Mouse (Mus musculus): Measurements from ENCODE around the gene Scamp3. TPM values are rescaled to one million over a fixed set of nuclear protein-coding genes. Genes with fewer than 3 reads are reported as not detected.
A peak's percentile ranks its signal among the peaks of the same experiment; 100 is the strongest.

The Scamp3 gene
- total RNA-seq, 2 experiments from 2014 or later = 33.4 to 93.9 TPM

- no peak for ATAC-seq (replicated peaks; ENCODE audit: poor library complexity)
These were observed 48.1 kb downstream of the Scamp3 start for GRCm38 (mm10) chr3:89225321-89225815.

DNA sequence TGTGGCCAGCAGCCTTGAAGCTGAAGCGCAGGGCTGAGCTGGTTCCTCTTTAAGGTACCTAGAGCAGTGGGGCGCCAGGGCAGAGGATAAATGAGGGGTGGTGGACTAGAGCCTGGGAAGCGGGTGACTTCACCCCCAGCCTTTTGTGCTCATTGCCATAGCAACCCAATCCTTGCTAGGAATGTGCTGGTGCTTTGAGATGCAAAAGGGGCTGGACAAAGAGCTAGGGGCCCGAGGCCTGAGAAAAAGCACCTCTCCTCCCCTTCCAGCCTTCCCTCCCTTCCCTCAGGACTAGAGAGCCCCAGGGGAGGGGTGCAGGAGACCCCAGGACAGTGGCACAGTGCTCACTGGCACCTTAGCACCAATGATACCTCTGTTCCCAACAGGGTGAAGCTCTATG, 48.6 kb downstream of the Scamp3 start:
- ATAC-seq (replicated peaks; ENCODE audit: poor library complexity) = no peak

GRCm38 (mm10) chr3:89226361-89226760, 49.1 kb downstream of the Scamp3 start:
- ATAC-seq (replicated peaks; ENCODE audit: poor library complexity) = no peak

- no peak for ATAC-seq (replicated peaks; ENCODE audit: poor library complexity)
These were observed 49.6 kb downstream of the Scamp3 start, which contains the start of gene Mtx1 for GRCm38 (mm10) chr3:89226900-89227299. Gene Mtx1 (minus strand): TSS chr3:89227088.

DNA sequence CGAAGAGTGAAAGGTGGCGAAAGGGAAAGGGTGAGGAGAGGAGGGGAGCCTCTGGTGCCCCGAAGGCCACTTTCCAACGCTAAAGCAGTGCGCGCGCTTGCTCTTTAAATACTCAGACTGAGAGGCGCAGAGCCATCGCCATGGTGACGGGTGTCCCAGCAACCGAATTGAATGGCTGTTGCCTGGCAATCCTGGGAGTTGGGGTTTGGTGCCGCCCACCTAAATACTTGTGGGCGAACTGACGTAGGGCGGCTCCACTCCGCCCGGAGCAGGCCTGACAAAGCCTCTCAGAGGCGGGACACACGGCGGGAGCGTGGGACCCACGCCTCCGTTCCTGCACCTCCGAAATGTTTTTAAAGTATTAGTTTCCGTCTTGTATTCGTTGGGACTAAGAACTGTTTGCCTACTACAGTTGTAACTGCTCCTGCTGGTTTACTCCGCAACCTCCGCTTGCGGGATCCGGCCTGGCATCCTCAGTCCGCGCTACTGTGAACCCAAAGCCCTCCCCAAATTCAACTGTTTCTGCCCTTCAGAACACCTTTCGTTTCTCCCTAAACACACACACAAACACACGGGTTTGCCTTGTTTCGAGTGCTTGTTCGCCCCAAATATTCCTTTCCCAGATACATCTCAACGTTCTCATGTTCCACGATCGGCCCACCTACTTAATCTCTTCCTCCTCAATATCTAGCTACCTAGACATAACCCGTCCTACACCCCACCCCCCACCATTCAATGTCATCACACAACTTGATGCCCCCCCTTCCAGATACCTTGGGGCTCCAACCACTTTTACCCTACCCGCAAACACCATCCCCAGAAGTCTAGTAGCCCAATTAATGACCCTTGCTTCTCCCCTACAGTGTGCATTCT, 50.3 kb downstream of the Scamp3 start:
- peak; percentile 68 for ATAC-seq (replicated peaks; ENCODE audit: poor library complexity)

DNA sequence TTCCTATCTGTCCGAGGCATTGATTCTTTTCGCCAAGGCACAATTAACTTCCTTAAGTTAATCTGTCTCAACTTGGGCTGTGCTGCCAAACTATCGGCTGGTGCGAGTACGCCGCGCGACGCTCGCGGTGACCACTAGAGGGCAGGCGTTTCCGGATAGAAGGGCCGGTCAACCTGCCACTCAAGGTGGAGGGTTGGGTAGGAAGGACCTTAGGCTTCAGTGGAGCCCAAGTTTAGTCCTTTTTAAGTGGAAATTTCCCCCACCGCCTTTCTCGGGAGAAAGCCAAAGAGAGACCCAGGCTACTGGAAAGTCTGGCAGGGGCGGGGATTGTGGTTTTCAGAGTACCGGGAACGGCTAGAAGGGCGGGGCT, 50.9 kb downstream of the Scamp3 start:
- peak; percentile 85 for ATAC-seq (replicated peaks; ENCODE audit: poor library complexity)

DNA sequence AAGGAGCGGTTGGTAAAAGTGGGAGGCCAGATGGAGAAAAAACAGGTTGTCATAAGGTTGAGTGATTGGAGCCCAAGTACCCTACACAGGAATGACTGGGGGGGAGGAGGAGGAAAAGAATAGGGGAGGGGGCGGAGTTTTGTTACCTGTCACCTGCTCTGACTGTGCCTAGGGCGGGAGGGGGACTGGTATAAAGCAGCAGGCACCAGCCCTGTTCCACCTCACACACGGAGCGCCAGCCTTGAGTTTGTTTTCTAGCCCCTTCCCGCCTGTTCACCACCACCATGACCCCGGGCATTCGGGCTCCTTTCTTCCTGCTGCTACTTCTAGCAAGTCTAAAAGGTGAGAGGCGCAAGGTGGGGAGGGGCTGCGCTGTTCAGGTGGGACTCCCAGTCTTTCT, 51.6 kb downstream of the Scamp3 start, which contains the start of gene Muc1:
Gene Muc1 (plus strand): TSS at position 222 of the 400 bp plus-strand sequence.
- no peak for ATAC-seq (replicated peaks; ENCODE audit: poor library complexity)

DNA sequence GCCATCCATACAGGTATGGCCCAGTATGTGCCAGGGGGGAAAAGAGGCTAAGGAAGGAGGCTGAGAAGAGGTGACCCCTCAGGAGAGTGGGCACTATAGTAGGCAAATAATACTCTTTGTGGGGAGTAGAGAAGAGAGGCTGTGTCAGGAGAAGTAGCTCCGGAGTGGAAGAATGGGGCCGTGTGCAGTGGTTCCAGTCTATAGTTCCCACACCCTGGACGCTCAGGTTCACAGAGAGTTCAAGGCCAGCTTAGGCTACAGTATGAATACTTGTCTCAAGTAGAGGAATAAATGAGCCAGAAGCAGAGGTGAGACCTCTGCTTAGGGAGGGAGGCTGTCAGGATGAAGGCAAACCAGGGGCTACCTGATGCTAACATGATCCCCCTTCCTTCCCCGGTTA, 52.0 kb downstream of the Scamp3 start:
- ATAC-seq (replicated peaks; ENCODE audit: poor library complexity) = no peak

GRCm38 (mm10) chr3:89230561-89230960, 53.3 kb downstream of the Scamp3 start:
- no peak for ATAC-seq (replicated peaks; ENCODE audit: poor library complexity)

DNA sequence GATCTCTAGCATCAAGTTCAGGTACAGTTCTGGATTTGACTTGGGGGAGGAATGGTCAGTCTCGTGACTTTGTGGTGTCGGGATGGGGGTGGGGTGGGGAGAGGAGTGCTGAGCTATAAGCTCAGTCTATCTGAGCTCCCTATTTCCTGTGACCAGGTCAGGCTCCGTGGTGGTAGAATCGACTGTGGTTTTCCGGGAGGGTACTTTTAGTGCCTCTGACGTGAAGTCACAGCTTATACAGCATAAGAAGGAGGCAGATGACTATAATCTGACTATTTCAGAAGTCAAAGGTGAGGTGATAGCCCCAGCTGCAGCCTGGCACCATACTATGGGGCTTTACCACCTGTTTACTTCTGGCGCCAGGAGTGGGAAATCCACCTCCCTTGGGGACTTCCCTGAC, 54.1 kb downstream of the Scamp3 start:
- ATAC-seq (replicated peaks; ENCODE audit: poor library complexity) = no peak

DNA sequence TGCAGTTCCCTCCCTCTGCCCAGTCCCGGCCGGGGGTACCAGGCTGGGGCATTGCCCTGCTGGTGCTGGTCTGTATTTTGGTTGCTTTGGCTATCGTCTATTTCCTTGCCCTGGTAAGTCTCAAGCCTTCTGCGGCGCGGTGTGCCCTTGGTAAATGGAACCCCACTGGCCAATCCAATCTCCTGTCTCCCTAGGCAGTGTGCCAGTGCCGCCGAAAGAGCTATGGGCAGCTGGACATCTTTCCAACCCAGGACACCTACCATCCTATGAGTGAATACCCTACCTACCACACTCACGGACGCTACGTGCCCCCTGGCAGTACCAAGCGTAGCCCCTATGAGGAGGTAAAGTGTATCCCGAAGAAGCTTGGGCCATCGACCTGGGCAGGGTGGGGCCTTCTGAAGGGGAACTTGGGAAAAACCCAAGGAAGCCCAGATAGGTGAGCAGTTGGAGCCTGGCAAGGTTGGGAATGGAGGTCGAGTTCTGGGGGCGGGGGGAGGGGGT, 54.6 kb downstream of the Scamp3 start:
- no peak for ATAC-seq (replicated peaks; ENCODE audit: poor library complexity)

Other genes starting within 250 kb of the Scamp3 start
- gene Ash1l, start 226.9 kb upstream of the Scamp3 start, total RNA-seq (2015) = 29.1 and 39.3 TPM in 2 replicates
- 16.8 and 20.8 TPM in 2 replicates for gene Ash1l, start 226.9 kb upstream of the Scamp3 start, total RNA-seq (2017)
- 109 and 126 TPM in 2 replicates for gene Dap3, start 226.3 kb upstream of the Scamp3 start, total RNA-seq (2015)
- gene Dap3, start 226.3 kb upstream of the Scamp3 start, total RNA-seq (2017) = 62.3 and 87.2 TPM in 2 replicates
- 21.6 and 23.4 TPM in 2 replicates for gene Rusc1, start 84.2 kb upstream of the Scamp3 start, total RNA-seq (2015)
- 16.4 and 18.2 TPM in 2 replicates for gene Rusc1, start 84.2 kb upstream of the Scamp3 start, total RNA-seq (2017)
- not detected in 2 replicates for gene Gm43738, start 76.4 kb upstream of the Scamp3 start, total RNA-seq (2015)
- gene Gm43738, start 76.4 kb upstream of the Scamp3 start, total RNA-seq (2017) = not detected in 2 replicates
- gene Fdps, start 75.5 kb upstream of the Scamp3 start, total RNA-seq (2015) = 99.4 and 118 TPM in 2 replicates
- gene Fdps, start 75.5 kb upstream of the Scamp3 start, total RNA-seq (2017) = 238 and 251 TPM in 2 replicates
- gene Pklr, start 41.3 kb upstream of the Scamp3 start, total RNA-seq (2015) = 8.0 and 12.1 TPM in 2 replicates
- gene Pklr, start 41.3 kb upstream of the Scamp3 start, total RNA-seq (2017) = 9.6 and 16.7 TPM in 2 replicates
- 0.24 and 0.42 TPM in 2 replicates for gene Hcn3, start 17.3 kb upstream of the Scamp3 start, total RNA-seq (2015)
- gene Hcn3, start 17.3 kb upstream of the Scamp3 start, total RNA-seq (2017) = 0.27 and 0.67 TPM in 2 replicates
- 51.1 and 53.8 TPM in 2 replicates for gene Clk2, start 12.7 kb upstream of the Scamp3 start, total RNA-seq (2015)
- gene Clk2, start 12.7 kb upstream of the Scamp3 start, total RNA-seq (2017) = 69.3 and 75.9 TPM in 2 replicates
- 14.3 and 18.0 TPM in 2 replicates for gene Fam189b, start 5.7 kb downstream of the Scamp3 start, total RNA-seq (2015)
- 2.3 and 5.2 TPM in 2 replicates for gene Fam189b, start 5.7 kb downstream of the Scamp3 start, total RNA-seq (2017)
- gene Gba, start 25.5 kb downstream of the Scamp3 start, total RNA-seq (2015) = 52.8 and 60.0 TPM in 2 replicates
- 51.4 and 55.8 TPM in 2 replicates for gene Gba, start 25.5 kb downstream of the Scamp3 start, total RNA-seq (2017)
- not detected in 2 replicates for gene Thbs3, start 37.7 kb downstream of the Scamp3 start, total RNA-seq (2015)
- 0.42 TPM in 1 of 2 replicates, not detected in the other for gene Thbs3, start 37.7 kb downstream of the Scamp3 start, total RNA-seq (2017)
- 70.4 and 95.6 TPM in 2 replicates for gene Mtx1, start 49.6 kb downstream of the Scamp3 start, total RNA-seq (2015)
- 66.1 and 95.2 TPM in 2 replicates for gene Mtx1, start 49.6 kb downstream of the Scamp3 start, total RNA-seq (2017)
- 0.44 TPM in 1 of 2 replicates, not detected in the other for gene Muc1, start 51.6 kb downstream of the Scamp3 start, total RNA-seq (2015)
- gene Muc1, start 51.6 kb downstream of the Scamp3 start, total RNA-seq (2017) = not detected in 2 replicates
- 284 and 290 TPM in 2 replicates for gene Krtcap2, start 68.5 kb downstream of the Scamp3 start, total RNA-seq (2015)
- 294 and 304 TPM in 2 replicates for gene Krtcap2, start 68.5 kb downstream of the Scamp3 start, total RNA-seq (2017)
- 1.2 and 1.5 TPM in 2 replicates for gene Trim46, start 68.8 kb downstream of the Scamp3 start, total RNA-seq (2015)
- 0.12 and 0.91 TPM in 2 replicates for gene Trim46, start 68.8 kb downstream of the Scamp3 start, total RNA-seq (2017)
- gene Dpm3, start 81.9 kb downstream of the Scamp3 start, total RNA-seq (2015) = 84.4 and 101 TPM in 2 replicates
- 80.4 and 135 TPM in 2 replicates for gene Dpm3, start 81.9 kb downstream of the Scamp3 start, total RNA-seq (2017)
- gene Slc50a1, start 93.1 kb downstream of the Scamp3 start, total RNA-seq (2015) = 70.1 and 72.0 TPM in 2 replicates
- 49.4 and 65.0 TPM in 2 replicates for gene Slc50a1, start 93.1 kb downstream of the Scamp3 start, total RNA-seq (2017)
- 0.62 TPM in 1 of 2 replicates, not detected in the other for gene Efna1, start 103.7 kb downstream of the Scamp3 start, total RNA-seq (2015)
- 0.17 TPM in 1 of 2 replicates, not detected in the other for gene Efna1, start 103.7 kb downstream of the Scamp3 start, total RNA-seq (2017)
- gene Efna3, start 145.5 kb downstream of the Scamp3 start, total RNA-seq (2015) = not detected in 2 replicates
- not detected in 2 replicates for gene Efna3, start 145.5 kb downstream of the Scamp3 start, total RNA-seq (2017)
- gene Efna4, start 160.6 kb downstream of the Scamp3 start, total RNA-seq (2015) = 0.17 and 0.64 TPM in 2 replicates
- gene Efna4, start 160.6 kb downstream of the Scamp3 start, total RNA-seq (2017) = 0.27 TPM in 1 of 2 replicates, not detected in the other
- 35.8 and 53.0 TPM in 2 replicates for gene Adam15, start 172.5 kb downstream of the Scamp3 start, total RNA-seq (2015)
- 38.7 and 49.8 TPM in 2 replicates for gene Adam15, start 172.5 kb downstream of the Scamp3 start, total RNA-seq (2017)
- gene Dcst2, start 184.5 kb downstream of the Scamp3 start, total RNA-seq (2015) = not detected in 2 replicates
- not detected in 2 replicates for gene Dcst2, start 184.5 kb downstream of the Scamp3 start, total RNA-seq (2017)
- gene Dcst1, start 187.8 kb downstream of the Scamp3 start, total RNA-seq (2015) = not detected in 2 replicates
- not detected in 2 replicates for gene Dcst1, start 187.8 kb downstream of the Scamp3 start, total RNA-seq (2017)
- 3.8 and 5.7 TPM in 2 replicates for gene Zbtb7b, start 217.3 kb downstream of the Scamp3 start, total RNA-seq (2015)
- 9.1 and 17.4 TPM in 2 replicates for gene Zbtb7b, start 217.3 kb downstream of the Scamp3 start, total RNA-seq (2017)
- gene Lenep, start 225.3 kb downstream of the Scamp3 start, total RNA-seq (2015) = 1.5 and 2.7 TPM in 2 replicates
- 0.21 and 2.6 TPM in 2 replicates for gene Lenep, start 225.3 kb downstream of the Scamp3 start, total RNA-seq (2017)
- gene Flad1, start 234.4 kb downstream of the Scamp3 start, total RNA-seq (2015) = 9.4 and 11.3 TPM in 2 replicates
- 12.5 and 18.7 TPM in 2 replicates for gene Flad1, start 234.4 kb downstream of the Scamp3 start, total RNA-seq (2017)
- gene Cks1b, start 240.9 kb downstream of the Scamp3 start, total RNA-seq (2015) = 268 TPM in 2 replicates
- gene Cks1b, start 240.9 kb downstream of the Scamp3 start, total RNA-seq (2017) = 171 and 192 TPM in 2 replicates
- gene Shc1, start 241.0 kb downstream of the Scamp3 start, total RNA-seq (2015) = 41.4 and 42.8 TPM in 2 replicates
- 49.6 and 52.8 TPM in 2 replicates for gene Shc1, start 241.0 kb downstream of the Scamp3 start, total RNA-seq (2017)

Data from megakaryocyte progenitor cell, adult 5-6 weeks (primary cell).